Mouse (Mus musculus): ENCODE results near the gene Nmnat2.

Gene Nmnat2

GRCm38 (mm10) chr1:152954821-152955523 lies at the start of gene Nmnat2:
Nmnat2 (plus strand) TSS chr1:152954993.
- no peak for DNase-seq (ENCODE audit: low read depth)

- DNase-seq (ENCODE audit: low read depth): no peak
Observed at GRCm38 (mm10) chr1:152913483-152914460, 41.0 kb upstream of the Nmnat2 start.

- DNase-seq (ENCODE audit: low read depth): no peak
Observed at GRCm38 (mm10) chr1:152915766-152916165, 39.0 kb upstream of the Nmnat2 start.

GRCm38 (mm10) chr1:152916936-152917335 lies 37.9 kb upstream of the Nmnat2 start:
- DNase-seq (ENCODE audit: low read depth): no peak

GRCm38 (mm10) chr1:152917626-152918025 lies 37.2 kb upstream of the Nmnat2 start:
- DNase-seq (ENCODE audit: low read depth): no peak

- DNase-seq (ENCODE audit: low read depth): no peak
Observed at GRCm38 (mm10) chr1:152921786-152922185, 33.0 kb upstream of the Nmnat2 start.

GRCm38 (mm10) chr1:152933962-152934361 lies 20.8 kb upstream of the Nmnat2 start:
- peak; percentile 12 for DNase-seq (ENCODE audit: low read depth)

- DNase-seq (ENCODE audit: low read depth): no peak
Observed at GRCm38 (mm10) chr1:152935476-152935875, 19.3 kb upstream of the Nmnat2 start.

- DNase-seq (ENCODE audit: low read depth): no peak
Observed at GRCm38 (mm10) chr1:152936365-152936764, 18.4 kb upstream of the Nmnat2 start.

GRCm38 (mm10) chr1:152942977-152943376 lies 11.8 kb upstream of the Nmnat2 start:
- no peak for DNase-seq (ENCODE audit: low read depth)

- DNase-seq (ENCODE audit: low read depth): no peak
Observed at GRCm38 (mm10) chr1:152954167-152954566, 626 bp upstream of the Nmnat2 start.

GRCm38 (mm10) chr1:152955564-152956211 lies 895 bp downstream of the Nmnat2 start:
- DNase-seq (ENCODE audit: low read depth): no peak

GRCm38 (mm10) chr1:152956221-152956620 lies 1.4 kb downstream of the Nmnat2 start:
- no peak for DNase-seq (ENCODE audit: low read depth)

GRCm38 (mm10) chr1:152964344-152964743 lies 9.6 kb downstream of the Nmnat2 start:
- no peak for DNase-seq (ENCODE audit: low read depth)

GRCm38 (mm10) chr1:152966222-152966621 lies 11.4 kb downstream of the Nmnat2 start:
- no peak for DNase-seq (ENCODE audit: low read depth)

- DNase-seq (ENCODE audit: low read depth): no peak
Observed at GRCm38 (mm10) chr1:152966686-152967085, 11.9 kb downstream of the Nmnat2 start.

- DNase-seq (ENCODE audit: low read depth): no peak
Observed at GRCm38 (mm10) chr1:152969081-152969480, 14.3 kb downstream of the Nmnat2 start.

- no peak for DNase-seq (ENCODE audit: low read depth)
Observed at GRCm38 (mm10) chr1:152972957-152973356, 18.2 kb downstream of the Nmnat2 start.

GRCm38 (mm10) chr1:152973421-152973820 lies 18.6 kb downstream of the Nmnat2 start:
- no peak for DNase-seq (ENCODE audit: low read depth)

- DNase-seq (ENCODE audit: low read depth): no peak
Observed at GRCm38 (mm10) chr1:152973861-152974260, 19.1 kb downstream of the Nmnat2 start.

- no peak for DNase-seq (ENCODE audit: low read depth)
Observed at GRCm38 (mm10) chr1:152975144-152975543, 20.4 kb downstream of the Nmnat2 start.

- DNase-seq (ENCODE audit: low read depth): no peak
Observed at GRCm38 (mm10) chr1:152978700-152979099, 23.9 kb downstream of the Nmnat2 start.

Data from naive thymus-derived CD4-positive, alpha-beta T cell, adult 2 months (primary cell).